Mouse (Mus musculus): ENCODE data around the gene Znhit1.

GRCm38 (mm10) chr5:137029273-137029585 is 41.4 kb upstream of the Znhit1 start:
- no peak for TF ChIP-seq FLI1 (IDR thresholded peaks at IDR 0.05; ENCODE audit: low read length)
- TF ChIP-seq GATA1 (IDR thresholded peaks at IDR 0.05; ENCODE audit: borderline replicate concordance, low read length), result no peak

All from megakaryocyte, embryonic 14.5 days (primary cell).